ENCODE assay signal across 9 mouse cellular contexts in the genomic region with DNA sequence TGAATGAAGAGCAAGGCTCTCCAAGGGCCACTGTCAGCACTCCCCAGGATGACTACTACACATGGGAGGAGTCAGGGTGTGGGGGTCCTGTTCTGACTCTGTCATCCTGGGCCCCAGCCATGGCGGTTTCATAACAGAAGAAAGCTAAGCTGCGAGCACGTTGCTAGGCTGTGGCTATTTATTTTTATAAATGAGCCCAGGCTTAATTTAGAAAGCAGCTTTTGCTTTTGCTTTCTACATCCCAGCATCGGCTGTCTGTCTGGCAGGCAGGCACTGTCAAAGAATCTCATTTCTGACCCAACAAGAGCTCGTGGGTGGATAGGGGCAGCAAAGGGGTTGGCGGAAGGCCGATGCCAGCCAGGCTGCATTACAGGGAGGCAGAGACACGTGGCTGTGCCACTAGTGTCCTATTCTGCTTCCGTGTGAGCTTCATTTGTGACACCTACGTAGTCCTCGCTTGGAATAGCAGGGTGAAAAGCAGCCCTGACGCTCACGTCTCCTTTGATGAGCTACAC.
A peak's percentile ranks its signal among the peaks of the same experiment; 100 is the strongest.
DNase-seq lines count a peak whose midpoint lies in the region; ATAC-seq and TF ChIP-seq lines count a peak whose summit lies in the region.
"Had no signal": no experiment of that assay in that cellular context is flagged by ENCODE, and none has a peak within 500 bp of the region (broad histone marks: within the 10 kb centered on the region; RNA-seq: fewer than 3 reads in every experiment).

No protein-coding gene starts in this region.

- no peak for TF ChIP-seq POLR2A in spleen, adult 2 months (IDR thresholded peaks at IDR 0.05; ENCODE audit: low read depth, low read length)

- H3K4me3 ChIP-seq in spleen, adult 2 months (ENCODE audit: extremely low read depth, insufficient read depth, insufficient read length): no peak overlapping the region; the same call in 1 of the 2 replicates
- H3K4me3 ChIP-seq in hindbrain, embryonic 14.5 days (replicated peaks; ENCODE audit: low read length): no peak overlapping the region
- H3K4me3 ChIP-seq in neural tube, embryonic 15.5 days (replicated peaks): no peak overlapping the region

- H3K9me3 ChIP-seq in hindbrain, embryonic 14.5 days (ENCODE audit: control insufficient read depth, low read length): no peaks in the 10 kb centered on the region
- H3K9me3 ChIP-seq in neural tube, embryonic 15.5 days (replicated peaks): no peaks in the 10 kb centered on the region

- no peak for TF ChIP-seq CTCF in spleen, adult 2 months (IDR thresholded peaks at IDR 0.05; ENCODE audit: extremely low read depth, insufficient read depth, insufficient read length, insufficient replicate concordance)

- DNase-seq in spleen, adult 2 months (ENCODE audit: low read depth in 1 of 2, low spot score in 2 of 2): no peak
- DNase-seq in spleen, adult 12 weeks (ENCODE audit: low spot score): no peak
- peak; percentile 75 for DNase-seq in heart, adult 8-10 months (ENCODE audit: low spot score)
- DNase-seq in layer of hippocampus, postnatal 14 days (ENCODE audit: low spot score in 2 of 2): peak; percentile 77 to 82
- peak; percentile 33 to 46 for DNase-seq in natural killer cell, adult 2 months (ENCODE audit: low spot score in 2 of 2)
- DNase-seq in cerebellum, adult 11-12 months: no peak
- DNase-seq in hindbrain, embryonic 14.5 days (ENCODE audit: low spot score): no peak

- H3K4me1 ChIP-seq in spleen, adult 2 months (ENCODE audit: control insufficient read depth, insufficient read depth, insufficient read length): peaks cover 6% of the 10 kb centered on the region; the same call in 1 of the 2 replicates
- peaks cover 12% of the 10 kb centered on the region; the same call in 1 of the 2 replicates for H3K4me1 ChIP-seq in hindbrain, embryonic 14.5 days (replicated peaks; ENCODE audit: control insufficient read depth, insufficient read depth, low read length)
- peaks cover 16% of the 10 kb centered on the region for H3K4me1 ChIP-seq in neural tube, embryonic 15.5 days

- 42% methylated on average over 13 of the region's 13 CpGs for WGBS in spleen, adult 2 months
- 74% methylated on average over 13 of the region's 13 CpGs for WGBS in hindbrain, embryonic 14.5 days
- WGBS in neural tube, embryonic 15.5 days: 81% methylated on average over 13 of the region's 13 CpGs

- H3K36me3 ChIP-seq in spleen, adult 2 months (ENCODE audit: control insufficient read depth, insufficient read depth, low read length): no peaks in the 10 kb centered on the region
- no peaks in the 10 kb centered on the region for H3K36me3 ChIP-seq in hindbrain, embryonic 14.5 days (replicated peaks; ENCODE audit: control insufficient read depth, insufficient read depth)
- no peaks in the 10 kb centered on the region for H3K36me3 ChIP-seq in neural tube, embryonic 15.5 days
- H3K36me3 ChIP-seq: G1E had no signal

- H3K27ac ChIP-seq in spleen, adult 2 months (ENCODE audit: insufficient read depth, low read length): peak overlapping the region; percentile 17; the same call in 1 of the 2 replicates
- no peak overlapping the region for H3K27ac ChIP-seq in hindbrain, embryonic 14.5 days
- H3K27ac ChIP-seq in neural tube, embryonic 15.5 days (replicated peaks): no peak overlapping the region

- H3K4me2 ChIP-seq in hindbrain, embryonic 14.5 days (replicated peaks): no peak overlapping the region
- no peak overlapping the region for H3K4me2 ChIP-seq in neural tube, embryonic 15.5 days

- no peak overlapping the region for H3K9ac ChIP-seq in hindbrain, embryonic 14.5 days
- no peak overlapping the region for H3K9ac ChIP-seq in neural tube, embryonic 15.5 days (replicated peaks)

- ATAC-seq in hindbrain, embryonic 14.5 days (ENCODE audit: low FRiP score): no peak
- no peak for ATAC-seq in neural tube, embryonic 15.5 days (ENCODE audit: low FRiP score)

- H3K27me3 ChIP-seq in spleen, adult 2 months (ENCODE audit: control insufficient read depth, insufficient read depth, low read length): no peaks in the 10 kb centered on the region
- no peaks in the 10 kb centered on the region for H3K27me3 ChIP-seq in hindbrain, embryonic 14.5 days (ENCODE audit: control insufficient read depth, insufficient read depth, low read length)
- H3K27me3 ChIP-seq in neural tube, embryonic 15.5 days (replicated peaks): no peaks in the 10 kb centered on the region; the same call in 1 of the 2 replicates

Comparison
In these comparisons a context has a peak if more than half of its experiments do, and no peak if none do; other contexts are left out.
1. DNase-seq: peak in heart, adult 8-10 months (single experiment), layer of hippocampus, postnatal 14 days (2 of 2) and natural killer cell, adult 2 months (2 of 2); none in spleen, adult 2 months (0 of 2), spleen, adult 12 weeks (single experiment), cerebellum, adult 11-12 months (single experiment) and hindbrain, embryonic 14.5 days (single experiment).